Mouse (Mus musculus): Measurements from ENCODE around the gene Shank3.

Gene Shank3

DNA sequence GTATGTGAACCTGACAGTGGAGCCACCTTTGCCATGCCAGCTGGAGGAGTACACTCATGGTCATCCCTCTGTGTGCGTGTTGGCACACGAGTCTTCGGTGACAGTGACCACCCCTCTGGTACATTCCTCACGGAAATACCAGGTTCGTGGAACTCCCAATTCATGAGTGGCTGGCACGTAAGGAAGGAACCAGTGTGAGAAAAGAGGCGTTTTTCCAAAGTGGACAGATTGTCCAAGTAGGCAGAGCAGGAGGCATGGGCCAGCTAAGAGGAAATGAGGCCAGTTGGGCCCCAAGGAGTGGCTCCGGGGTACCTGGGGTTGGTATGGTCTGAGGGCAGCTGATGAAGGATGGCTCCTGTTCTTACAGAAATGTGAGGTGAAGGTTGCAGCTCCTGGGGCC is 26.0 kb downstream of the Shank3 start:
- DNase-seq: peak; percentile 94

DNA sequence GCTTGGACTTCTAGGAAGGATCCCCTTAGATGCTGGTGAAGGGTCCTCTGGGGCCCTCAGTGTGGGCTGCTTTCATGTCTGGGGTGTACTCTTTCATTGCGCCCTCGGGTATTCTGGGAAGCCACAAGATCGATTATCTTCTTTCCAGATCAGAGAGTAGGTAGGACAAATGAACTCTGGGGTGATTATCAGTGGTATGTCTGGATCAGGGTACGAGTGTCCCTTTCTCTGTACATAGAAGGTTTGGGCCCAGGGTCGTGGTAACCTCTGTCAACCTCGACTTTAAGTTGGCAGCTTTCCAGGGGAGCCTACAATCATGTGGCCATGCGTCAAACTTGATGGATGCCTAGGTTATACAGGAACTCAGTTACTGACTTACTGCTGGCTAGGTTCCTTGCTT is 26.5 kb downstream of the Shank3 start:
- DNase-seq: peak; percentile 76

DNA sequence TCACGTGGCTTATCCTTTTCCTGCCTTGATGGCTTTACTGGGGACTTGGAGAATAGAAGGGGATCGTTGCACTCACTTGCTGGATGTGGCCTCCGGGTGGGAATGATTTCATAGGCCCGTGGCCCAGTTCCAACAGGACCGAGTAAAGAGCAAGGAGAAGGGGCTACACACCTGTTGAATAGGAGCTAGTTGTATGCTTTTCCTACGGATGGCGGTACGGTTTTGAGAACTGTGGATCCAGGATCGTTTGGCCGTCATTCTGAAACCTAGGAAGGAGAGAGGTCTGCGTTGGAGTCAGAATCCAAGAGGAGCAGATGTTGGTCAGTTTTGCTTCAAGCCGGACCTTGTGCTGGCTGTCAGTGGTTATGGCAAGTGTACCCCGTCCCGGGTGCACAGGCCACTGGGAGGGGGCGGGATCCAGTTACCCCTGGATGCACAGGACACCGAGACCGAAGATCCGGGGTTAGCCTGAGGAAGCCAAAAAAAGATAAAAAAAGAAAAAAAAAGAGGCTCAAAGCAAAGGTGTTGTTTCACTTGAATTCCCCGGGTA is 27.4 kb downstream of the Shank3 start:
- peak; percentile 75 for DNase-seq

DNA sequence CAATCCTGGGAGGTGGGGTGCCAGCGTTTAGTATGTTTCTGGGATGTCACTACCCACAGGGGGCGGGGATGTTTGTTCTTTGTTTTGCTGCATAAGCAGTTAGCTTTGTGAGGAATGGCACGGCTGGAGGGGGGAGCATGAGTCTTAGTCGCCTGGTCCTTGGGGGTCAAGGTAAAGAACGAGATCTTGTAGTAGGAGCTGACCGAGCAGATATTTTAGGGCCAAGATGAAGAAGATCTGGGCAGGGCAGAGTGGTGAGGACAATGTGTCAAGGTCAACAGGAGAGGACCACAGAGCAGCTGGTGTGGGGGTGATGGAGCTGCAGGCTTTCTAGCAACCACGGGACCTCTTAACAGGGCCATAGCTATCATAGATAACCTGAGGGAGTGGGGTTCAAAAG is 28.0 kb downstream of the Shank3 start:
- no peak for DNase-seq

DNA sequence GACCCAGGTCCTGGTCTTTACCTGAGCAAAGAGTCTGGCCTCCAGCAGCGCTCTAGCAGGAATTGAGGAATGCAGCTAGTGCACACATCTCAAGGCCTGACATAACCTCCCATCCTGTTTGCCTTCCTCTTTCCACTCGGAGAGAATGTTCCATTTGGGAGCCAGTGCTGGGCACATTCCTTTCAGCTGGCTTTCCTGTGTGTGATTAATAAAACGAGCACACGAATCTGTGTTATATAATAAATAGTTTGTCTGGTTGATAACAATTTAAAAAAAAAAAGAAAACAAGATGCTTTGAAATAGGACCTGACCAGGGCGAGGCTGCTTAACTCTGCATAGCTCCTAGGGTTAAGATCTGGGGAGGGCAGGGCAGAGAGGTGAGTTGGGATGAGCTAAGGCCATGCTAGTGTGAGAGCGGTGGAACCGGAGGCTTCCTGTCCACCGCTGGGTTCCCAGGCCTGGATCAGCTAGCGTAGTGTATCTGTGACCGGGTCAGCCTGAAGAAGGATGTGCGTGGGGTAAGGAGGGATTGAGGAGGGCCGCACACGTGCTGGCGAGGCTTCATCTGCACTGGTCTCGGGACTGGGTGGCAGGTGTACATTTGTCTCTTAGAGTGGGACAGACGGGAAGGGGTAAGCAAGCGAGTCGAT is 28.9 kb downstream of the Shank3 start:
- no peak for DNase-seq

DNA sequence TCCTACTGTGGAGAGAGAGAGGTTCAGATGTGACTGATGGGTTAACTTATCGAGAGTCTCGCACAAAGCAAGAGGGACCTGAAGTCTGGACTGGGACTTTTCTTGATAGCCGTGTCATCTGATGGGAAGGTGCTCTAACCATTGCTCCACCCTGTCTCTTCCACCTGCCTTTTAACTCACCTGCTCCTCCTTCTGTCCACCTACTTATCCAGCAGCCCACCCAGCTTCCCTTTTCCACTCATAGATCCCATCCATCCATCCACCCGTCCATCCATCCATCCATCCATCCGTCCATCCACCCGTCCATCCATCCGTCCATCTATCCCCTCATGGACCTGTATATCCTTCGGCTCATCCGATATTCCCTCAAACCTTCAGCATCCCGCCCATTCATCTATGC is 29.5 kb downstream of the Shank3 start:
- DNase-seq: no peak

DNA sequence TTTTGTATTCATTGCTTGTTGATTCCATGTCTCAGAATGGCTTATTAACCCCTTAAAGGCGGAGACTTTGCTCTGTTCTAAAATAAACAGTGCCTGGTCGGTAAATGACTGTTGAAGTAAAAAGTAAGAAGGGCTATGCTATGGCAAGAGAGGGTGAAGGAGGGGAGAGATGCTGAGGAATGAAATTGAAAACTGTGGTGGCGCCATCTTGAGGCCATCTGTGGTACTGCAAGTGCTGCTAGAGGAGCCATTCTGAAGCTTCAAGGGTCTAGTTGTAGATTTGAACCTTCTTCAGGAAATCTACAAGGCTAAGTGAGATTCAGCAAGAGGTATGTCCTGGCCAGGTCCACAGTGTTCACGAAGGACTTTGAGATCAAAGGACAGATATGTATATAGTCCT is 30.9 kb downstream of the Shank3 start:
- DNase-seq: peak; percentile 88

DNA sequence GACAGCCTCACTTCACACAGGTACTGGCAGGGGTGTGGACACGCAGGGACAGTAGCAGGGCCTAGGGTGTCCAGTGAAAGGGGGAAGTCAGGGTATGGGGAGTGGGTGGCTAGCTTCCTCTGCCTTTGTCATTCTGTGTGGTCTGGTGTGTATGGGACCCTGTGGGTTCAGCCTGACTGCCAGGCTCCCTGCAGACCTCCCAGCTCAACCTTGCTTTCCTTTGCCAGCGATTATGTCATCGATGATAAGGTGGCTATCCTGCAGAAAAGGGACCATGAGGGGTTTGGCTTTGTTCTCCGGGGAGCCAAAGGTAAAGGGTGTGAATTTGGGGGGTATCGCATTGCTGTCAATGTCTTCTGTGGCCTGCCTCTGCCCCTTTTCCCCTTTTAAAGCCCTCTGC is 32.0 kb downstream of the Shank3 start:
- peak; percentile 56 for DNase-seq

DNA sequence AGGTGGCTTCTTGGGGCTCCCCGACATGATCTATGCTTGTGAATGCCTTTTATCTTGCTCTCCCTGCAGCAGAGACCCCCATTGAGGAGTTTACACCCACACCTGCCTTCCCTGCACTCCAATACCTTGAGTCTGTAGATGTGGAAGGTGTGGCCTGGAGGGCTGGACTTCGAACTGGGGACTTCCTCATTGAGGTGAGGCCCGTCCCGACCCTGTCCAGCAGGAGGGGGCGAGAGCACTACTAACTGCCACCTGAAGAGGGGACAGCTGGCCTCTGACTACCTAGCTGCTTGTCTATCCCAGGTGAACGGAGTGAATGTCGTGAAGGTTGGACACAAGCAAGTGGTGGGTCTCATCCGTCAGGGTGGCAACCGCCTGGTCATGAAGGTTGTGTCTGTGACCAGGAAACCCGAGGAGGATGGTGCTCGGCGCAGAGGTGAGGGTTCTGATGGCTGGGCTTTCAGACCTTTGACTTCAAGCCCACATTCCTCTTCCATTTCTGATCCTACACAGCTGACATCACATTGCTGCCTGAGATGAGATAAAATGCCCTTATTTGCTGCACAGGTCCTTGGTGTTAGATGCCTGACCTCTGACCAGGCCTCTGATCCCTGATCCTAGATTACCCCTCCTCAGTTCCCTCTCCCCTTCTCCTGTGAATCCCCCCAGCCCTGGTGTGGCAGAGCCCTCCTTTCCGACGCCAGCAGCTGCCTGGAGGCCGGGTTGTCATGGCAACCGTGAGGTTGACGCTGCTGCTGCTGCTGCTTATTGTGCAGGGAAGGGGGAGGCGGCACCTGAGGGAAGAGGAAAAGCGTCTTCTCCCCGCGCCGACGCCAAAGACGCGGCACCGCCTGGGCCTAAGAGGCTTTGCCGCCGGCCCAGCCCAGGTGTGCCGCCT is 32.9 kb downstream of the Shank3 start:
- DNase-seq: peak; percentile 57

DNA sequence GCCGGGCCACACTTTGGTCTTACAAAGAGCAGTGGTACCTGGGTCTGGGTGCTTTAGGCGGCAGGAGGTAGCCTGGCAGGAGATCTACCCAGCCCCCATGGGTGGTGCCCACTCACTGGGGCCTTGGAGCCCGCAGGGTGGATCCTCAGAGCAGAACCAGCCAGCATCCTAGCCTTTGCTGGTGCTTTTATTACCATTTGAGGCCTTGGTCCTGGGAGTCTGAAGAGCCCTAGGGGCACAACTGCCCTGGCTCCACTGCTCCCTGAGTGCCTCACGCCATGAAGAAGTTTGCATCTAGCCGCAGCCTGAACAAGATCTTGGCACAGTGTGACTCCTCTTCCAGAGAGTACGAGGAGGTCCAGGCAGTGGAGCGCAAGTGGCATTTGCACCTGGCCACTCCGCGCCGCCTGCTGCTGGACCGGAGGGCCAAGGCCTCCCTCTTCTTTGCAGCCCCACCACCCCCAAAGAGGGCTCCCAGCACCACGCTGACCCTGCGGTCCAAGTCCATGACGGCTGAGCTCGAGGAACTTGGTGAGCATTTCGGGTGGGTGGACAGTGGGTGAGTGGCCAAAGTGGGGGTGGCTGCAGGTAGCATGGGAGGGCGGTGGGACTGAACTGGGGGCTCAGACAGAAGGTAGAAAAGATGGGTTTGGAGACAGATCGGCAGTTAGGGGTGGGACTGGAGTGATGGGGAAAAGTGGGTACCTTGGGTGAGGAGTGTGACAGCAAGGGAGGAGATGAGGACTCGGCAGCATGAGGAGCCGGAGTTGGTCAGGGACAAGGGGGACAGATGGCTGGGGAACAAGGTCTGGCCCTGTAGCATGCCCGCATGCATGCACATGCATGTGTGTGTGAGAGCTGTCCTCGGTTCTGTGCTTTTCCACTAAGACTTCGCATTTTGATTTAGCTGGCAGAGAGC is 33.8 kb downstream of the Shank3 start:
- DNase-seq: peak; percentile 61

DNA sequence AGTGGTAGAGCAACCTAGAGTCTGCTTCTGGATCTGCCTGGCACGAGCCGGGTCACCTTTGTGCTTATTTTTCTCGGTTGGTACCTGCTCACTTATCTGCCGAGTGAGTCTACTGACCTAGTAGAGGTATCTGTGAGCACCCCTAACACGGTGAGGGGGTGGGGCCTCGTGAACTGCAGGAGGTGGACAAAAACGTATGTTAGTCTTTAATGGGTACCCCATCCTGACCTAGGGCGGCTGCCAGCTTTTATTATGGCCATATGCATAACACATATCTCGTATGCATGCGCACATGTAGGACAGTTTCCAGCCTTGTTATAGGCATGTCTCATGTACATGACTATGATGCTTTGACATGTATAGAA is 34.4 kb downstream of the Shank3 start:
- DNase-seq: peak; percentile 68

DNA sequence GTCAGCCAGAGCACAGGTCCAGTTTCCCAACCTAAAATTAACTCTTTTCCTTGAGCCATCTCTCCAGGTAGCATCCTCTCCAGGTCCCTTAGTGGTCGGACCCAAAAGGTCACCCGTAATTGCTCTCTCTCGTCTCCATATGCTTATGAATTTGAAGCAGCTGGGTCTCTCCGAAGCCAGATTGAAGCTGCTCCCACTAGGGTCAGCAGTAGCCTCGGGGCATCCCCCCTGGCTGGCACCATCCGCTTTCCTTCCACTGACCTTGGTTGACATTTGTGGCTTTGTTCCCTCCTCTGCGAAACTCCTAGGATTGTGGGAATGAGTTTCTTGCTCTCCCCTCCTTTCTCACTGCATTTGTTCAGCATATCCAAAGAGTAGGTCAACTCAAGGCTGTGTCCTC is 44.7 kb downstream of the Shank3 start:
- DNase-seq: peak; percentile 80

DNA sequence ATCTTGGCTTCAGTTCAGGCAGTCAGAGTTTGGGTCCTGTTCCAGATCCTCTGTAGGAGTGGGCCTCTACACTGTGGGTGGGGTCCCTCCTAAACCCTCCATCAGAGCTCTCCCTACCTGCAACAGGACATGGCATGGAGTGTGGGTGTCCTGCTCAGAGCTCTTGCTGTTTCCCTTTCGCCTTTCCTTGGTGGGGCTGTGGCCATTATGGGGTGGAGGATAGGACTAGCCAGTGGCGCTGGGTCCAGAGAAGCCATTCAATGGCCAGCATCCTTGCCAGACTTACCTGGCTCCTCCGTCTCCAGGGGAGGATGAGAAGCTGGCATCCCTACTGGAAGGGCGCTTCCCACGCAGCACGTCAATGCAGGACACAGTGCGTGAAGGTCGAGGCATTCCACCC is 47.9 kb downstream of the Shank3 start:
- peak; percentile 61 for DNase-seq

DNA sequence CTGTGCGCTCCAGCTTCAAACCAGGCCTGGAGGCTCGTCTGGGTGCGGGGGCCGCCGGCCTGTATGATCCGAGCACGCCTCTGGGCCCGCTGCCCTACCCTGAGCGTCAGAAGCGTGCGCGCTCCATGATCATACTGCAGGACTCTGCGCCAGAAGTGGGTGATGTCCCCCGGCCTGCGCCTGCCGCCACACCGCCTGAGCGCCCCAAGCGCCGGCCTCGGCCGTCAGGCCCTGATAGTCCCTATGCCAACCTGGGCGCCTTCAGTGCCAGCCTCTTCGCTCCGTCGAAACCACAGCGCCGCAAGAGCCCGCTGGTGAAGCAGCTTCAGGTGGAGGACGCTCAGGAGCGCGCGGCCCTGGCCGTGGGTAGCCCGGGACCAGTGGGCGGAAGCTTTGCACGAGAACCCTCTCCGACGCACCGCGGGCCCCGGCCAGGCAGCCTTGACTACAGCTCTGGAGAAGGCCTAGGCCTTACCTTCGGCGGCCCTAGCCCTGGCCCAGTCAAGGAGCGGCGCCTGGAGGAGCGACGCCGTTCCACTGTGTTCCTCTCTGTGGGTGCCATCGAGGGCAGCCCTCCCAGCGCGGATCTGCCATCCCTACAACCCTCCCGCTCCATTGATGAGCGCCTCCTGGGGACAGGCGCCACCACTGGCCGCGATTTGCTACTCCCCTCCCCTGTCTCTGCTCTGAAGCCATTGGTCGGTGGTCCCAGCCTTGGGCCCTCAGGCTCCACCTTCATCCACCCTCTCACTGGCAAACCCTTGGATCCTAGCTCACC is 48.6 kb downstream of the Shank3 start:
- DNase-seq: peak; percentile 62

DNA sequence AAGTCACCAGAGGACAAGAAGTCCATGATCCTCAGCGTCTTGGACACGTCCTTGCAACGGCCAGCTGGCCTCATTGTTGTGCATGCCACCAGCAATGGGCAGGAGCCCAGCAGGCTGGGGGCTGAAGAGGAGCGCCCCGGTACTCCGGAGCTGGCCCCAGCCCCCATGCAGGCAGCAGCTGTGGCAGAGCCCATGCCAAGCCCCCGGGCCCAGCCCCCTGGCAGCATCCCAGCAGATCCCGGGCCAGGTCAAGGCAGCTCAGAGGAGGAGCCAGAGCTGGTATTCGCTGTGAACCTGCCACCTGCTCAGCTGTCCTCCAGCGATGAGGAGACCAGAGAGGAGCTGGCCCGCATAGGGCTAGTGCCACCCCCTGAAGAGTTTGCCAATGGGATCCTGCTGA is 49.4 kb downstream of the Shank3 start:
- DNase-seq: peak; percentile 96

DNA sequence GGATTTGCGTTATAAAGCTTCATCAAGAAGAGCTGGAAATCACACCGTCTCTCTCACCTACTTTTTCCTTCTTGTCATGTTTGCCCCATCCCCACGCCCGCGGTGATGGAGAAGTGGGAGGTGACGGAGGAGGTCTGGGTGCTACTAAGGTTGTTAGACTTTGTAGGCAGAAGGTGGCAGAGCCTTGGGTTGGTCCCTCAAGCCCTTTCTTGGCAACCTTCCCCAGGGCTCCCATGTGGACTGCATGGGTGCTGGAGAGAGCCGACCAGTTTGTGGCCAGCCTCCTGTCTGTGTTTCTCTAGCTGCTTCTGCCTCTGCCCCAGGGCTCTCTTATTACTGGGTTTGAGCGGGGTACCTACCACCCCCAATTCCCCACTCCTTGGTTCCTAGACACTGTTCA is 51.1 kb downstream of the Shank3 start:
- peak; percentile 65 for DNase-seq

DNA sequence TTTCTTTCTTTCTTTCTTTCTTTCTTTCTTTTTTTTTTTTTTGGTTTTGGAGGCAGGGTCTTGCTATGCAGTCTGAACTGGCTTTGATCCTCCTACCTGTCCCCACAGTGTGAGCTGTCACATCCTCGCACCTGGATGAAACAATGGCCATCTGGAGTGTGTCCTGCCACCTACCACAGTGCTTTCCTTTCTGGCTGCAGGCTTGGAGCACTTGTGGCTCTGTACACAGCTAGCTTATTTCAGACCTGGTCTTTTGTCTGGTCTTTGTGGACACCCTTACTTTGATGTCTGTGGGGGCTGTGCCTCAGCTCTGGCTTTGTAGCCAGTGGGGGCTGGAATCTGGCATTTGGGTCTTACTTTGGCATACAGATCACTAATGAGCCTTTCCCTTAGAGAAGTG is 52.3 kb downstream of the Shank3 start:
- peak; percentile 68 for DNase-seq

DNA sequence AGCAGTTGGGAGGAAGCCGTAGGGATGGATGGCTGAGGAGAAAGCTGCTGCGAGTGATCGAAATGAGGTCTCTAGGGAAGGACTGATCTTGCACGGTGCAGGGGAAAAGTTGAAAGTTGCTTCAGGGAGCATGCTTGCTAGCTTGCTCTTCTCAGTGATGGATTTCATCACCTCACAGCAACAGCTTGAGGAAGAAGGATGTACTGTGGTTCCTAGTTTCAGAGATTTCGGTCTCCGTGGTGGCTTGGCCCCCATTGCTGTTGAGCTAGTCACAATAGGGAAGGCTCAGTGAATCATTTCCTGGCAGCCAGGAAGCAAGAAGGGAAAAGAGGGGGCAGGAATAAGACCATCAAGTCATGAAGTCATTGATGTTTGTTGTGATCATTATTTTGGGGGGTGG is 56.2 kb downstream of the Shank3 start:
- DNase-seq: no peak

DNA sequence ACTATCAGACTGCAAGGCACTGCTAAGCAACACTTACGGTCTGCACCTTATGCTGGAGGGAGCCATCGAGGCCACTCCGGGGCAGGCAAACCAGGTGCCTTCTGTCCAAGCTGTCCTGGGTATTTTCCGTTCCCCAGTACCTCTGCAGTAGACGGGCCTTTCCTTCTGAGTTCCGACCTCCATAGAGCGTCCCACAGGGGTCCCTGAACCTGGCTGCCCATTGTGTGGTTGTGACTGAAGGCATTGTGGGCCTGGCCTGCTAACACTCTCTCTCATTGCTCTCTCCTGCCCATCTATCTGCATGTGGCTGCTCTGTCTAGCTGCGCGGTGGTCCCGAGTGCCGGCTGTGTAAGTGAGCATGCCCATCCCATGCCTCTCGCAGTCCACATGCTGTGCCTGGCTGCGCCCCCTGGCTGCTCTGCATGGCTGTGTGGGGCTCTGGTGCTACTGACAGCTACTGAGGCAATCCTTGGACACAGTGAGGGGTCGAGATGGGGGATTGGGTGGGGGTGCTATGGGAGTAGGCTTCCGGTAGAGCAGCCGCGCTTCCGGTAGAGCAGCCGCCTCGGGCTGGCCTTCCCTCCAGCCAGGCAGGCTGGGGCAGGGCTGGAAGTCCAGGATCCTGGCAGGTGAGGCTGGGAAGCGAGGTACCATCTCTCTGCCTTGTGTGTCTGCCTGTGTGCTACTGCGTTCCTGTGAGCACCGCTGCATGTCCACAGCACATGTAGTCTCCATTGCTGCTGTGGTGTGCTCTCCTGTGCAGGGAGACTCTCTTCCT is 57.2 kb downstream of the Shank3 start:
- peak; percentile 60 for DNase-seq

DNA sequence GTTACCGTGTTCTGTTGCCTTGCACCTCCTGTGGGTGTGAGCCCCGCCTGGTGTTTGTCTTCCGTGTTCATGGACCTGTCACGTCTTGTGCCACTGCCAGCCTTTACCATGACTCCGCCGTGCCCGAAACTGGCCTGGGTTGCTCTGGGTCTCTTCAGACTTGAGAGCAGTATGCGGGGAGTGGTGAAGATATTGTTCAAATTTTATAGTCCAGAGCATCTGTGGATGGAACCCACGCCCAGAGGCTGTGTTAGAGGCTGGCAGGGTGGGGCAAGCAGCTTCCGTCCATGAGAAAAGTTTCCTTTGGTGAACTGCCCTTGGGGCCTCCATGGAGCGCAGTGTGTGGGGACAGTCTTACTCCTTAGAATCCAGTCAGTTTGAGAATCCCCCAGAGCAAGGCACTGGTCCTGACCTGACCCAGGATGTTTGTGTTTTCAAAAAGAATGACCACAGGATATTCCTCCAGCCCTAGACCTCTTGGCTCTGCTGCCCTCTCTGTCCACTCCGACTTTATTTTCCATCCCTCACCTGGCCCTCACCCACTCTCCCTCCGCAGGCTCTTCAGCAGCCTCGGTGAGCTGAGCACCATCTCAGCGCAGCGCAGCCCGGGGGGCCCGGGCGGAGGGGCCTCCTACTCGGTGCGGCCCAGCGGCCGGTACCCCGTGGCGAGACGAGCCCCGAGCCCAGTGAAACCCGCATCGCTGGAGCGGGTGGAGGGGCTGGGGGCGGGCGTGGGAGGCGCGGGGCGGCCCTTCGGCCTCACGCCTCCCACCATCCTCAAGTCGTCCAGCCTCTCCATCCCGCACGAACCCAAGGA is 58.0 kb downstream of the Shank3 start:
- DNase-seq: no peak

DNA sequence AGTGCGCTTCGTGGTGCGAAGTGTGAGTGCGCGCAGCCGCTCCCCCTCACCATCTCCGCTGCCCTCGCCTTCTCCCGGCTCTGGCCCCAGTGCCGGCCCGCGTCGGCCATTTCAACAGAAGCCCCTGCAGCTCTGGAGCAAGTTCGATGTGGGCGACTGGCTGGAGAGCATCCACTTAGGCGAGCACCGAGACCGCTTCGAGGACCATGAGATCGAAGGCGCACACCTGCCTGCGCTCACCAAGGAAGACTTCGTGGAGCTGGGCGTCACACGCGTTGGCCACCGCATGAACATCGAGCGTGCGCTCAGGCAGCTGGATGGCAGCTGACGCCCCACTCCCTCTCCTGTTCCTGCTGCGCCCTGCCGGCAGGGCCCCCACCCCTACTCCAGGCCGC is 58.6 kb downstream of the Shank3 start:
- DNase-seq: peak; percentile 28

All from cerebellum, adult 9-10 months (tissue).